Mouse (Mus musculus) embryonic fibroblast, embryonic 13.5 days (primary cell): ENCODE data around the gene Ssh1.

ENCODE experiments used
- CTCF ChIP-seq: IDR thresholded peaks from 2 replicates; pipeline ENCODE4 v1.5.1; 2011; ENCODE audit warnings: mild to moderate bottlenecking, control low read depth, low read length, moderate library complexity, borderline replicate concordance; ENCODE audit not compliant: insufficient read depth
- POLR2A ChIP-seq: IDR thresholded peaks from 2 replicates; pipeline ENCODE4 v1.6.1; 2011; ENCODE audit warnings: low read depth, mild to moderate bottlenecking, control low read depth, low read length, moderate library complexity

GRCm38 (mm10) chr5:113942580-113942979 is 51.1 kb downstream of the Ssh1 start:
- TF ChIP-seq POLR2A, result no peak
- peak; percentile 36; the same call in 1 of the 2 replicates for TF ChIP-seq CTCF
